Mouse (Mus musculus): ENCODE data around the gene Rnf224.

GRCm38 (mm10) chr2:25221331-25221772, 15.2 kb downstream of the Rnf224 start:
- TF ChIP-seq CTCF (IDR thresholded peaks at IDR 0.05; ENCODE audit: low read depth) (no peak), EP300 (IDR thresholded peaks at IDR 0.05; ENCODE audit: low read depth) (no peak)

Data from heart, postnatal 0 days (tissue).